Mouse (Mus musculus) liver (tissue): ENCODE data around the gene Mllt6.
"Not testable (repeated sequence)": the region's sequence is repeated elsewhere in the genome, so short reads cannot be mapped to it uniquely, and the experiment has no call there.

Experiments used
- DNase-seq: peaks from one replicate; pipeline ENCODE4 v3.0.0-alpha.2; 2020; ENCODE audit warnings: mixed read lengths

Gene Mllt6

DNA sequence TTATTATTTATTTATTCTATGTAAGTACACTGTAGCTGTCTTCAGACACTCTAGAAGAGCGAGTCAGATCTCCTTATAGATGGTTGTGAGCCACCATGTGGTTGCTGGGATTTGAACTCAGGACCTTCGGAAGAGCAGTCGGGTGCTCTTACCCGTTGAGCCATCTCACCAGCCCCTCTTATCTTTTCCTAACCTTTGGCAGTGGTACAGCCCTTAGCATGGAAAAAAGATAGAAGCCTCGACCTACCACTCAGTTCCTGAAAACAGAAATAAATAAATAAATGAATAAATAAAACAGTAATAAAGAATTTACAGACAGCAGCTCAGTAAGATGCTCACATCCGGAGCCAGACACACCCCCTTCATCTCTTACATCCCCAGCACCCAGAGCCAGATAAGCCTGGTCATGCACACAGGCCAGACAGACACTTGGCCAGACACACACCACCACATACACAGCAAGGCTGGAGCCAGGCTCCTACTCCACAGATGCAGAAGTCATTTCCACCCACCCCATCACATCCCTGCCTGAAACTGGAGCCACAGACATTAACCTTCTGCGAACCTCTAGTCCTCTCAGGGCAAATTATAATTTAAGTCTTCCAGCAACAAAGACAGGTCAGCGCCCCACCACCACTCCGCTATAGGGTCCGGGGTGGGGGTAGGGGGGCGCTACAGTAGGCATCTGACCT lies 34.1 kb downstream of the Mllt6 start:
- no peak for DNase-seq

DNA sequence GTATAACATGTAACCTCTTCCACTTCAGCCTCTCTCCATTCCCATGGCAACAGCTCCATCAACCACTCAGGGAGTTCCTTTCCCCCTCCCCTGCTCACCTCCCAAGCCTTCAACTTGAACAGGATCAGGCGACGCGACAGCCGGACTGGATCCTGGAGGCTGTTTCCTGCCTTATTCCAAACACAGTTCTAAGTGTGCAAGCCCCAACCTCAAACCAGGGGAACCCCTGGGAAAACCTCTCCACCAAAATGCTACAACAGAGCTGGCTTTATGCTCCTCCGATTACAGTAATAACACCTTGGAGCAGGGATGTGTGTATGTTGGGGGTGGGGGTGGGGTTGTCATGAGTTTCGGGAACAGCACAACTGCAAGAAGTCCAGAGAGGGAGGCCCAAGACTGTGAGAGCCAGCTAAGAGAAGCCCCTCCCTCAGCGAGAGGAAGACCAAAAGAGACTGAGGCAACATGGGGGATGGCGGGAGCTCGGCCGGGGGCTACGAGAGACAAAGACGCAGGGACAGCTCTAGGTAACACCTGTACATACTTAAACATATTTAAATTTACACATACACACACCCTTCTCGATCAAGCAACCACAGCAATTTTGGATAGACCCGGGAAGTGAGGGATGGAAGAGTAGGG lies 34.8 kb downstream of the Mllt6 start:
- DNase-seq, result no peak

DNA sequence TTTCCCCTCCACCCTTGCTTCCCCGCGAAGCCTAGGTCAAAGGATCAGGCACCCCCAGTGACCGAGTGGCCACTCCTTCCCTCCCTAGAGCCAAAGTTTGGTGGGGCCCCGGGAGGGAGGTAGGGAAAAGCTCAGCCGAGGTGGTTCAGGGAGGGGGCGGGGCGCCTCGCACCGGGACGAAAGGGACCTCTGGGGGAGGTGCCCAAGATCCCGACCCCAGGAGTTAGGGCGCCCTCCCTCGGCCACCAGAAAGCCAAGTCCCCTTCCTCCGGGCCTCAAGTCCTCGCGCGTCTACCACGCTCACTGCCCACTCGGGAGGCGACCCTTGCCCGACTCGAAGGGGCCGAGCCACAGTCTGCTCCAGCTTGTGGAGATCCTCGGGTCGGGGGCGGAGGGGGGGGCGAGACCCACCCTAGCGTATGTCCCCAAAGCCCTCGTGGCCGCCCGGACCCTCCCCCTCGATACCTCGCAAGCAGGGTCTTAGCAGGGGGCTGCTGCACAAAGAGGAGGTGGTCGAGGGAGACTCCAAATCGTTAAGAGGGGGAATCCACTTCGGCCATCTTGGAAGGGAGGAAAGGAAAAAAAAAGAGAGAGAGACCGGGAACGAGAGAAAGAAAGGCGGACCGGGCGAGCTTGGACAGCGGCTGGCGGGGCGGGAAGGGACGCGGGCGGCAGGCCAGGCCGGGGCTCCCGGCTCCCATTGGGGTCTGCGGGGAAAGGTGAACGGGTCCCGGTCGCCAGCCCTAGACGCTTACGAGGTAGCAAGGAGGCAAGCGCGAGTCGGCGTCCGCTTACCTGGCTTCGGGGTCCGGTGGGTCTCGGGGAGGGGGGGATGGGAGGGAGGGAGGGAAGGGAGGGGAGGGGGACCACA lies 35.8 kb downstream of the Mllt6 start:
- peak; percentile 75 for DNase-seq

DNA sequence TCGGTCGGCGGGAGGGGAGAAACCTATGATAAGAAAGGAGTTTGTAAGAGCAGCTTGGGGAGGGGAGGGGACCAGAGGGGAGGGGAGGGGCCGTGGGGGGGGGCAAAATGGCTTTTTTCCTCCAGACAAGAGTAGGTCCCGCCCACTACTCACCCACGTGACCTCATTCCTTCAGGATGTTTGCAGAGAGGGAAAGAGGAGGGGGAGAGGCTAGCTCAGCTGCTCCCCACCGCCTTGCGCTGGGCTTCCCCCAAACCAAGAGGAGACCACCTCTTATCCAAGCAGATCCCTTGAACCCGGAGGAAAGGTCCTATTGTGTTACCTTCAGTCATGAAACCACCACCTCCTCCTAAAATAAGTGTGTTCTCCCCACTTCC lies 36.4 kb downstream of the Mllt6 start:
- DNase-seq, result peak; percentile 81

DNA sequence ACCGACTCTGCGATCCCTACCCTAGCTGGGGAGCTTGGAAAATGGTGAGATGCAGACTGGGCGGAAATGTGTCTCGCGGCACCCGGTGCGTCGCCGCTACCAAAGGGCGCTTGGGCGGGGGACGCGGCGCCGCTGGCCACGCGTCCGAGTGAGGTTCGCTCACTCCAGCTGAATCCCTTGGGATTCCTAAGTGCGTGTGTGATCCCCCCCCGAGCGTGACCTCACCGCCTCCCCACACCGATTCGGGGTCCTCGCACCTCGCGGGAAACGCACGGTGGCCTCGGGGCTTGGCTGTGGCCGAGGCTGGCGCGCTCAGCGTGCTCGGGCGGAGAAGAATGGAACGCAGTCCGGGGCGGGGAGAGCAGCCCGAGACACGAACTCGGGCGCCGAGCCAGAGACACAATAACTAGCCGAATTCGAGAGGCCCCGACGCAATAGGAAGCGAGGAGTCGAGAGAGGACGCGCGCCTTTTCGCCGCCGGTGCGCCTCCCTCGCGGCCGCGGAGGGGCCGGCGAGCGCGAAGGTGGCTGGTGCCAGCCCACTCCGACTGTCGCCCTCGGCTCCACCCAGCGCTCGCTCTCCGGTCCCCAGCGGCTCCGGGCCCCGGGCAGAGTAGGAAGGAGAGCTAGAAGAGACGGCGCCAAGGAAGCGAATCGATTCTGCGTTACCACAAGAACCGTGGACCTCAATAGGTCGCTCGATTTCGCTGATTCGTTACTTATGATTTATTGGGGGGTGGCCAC lies 37.0 kb downstream of the Mllt6 start, which contains the start of gene Pcgf2:
TSS of gene Pcgf2 (minus strand) at position 495 of the 743 bp plus-strand sequence.
- DNase-seq, result peak; percentile 44

DNA sequence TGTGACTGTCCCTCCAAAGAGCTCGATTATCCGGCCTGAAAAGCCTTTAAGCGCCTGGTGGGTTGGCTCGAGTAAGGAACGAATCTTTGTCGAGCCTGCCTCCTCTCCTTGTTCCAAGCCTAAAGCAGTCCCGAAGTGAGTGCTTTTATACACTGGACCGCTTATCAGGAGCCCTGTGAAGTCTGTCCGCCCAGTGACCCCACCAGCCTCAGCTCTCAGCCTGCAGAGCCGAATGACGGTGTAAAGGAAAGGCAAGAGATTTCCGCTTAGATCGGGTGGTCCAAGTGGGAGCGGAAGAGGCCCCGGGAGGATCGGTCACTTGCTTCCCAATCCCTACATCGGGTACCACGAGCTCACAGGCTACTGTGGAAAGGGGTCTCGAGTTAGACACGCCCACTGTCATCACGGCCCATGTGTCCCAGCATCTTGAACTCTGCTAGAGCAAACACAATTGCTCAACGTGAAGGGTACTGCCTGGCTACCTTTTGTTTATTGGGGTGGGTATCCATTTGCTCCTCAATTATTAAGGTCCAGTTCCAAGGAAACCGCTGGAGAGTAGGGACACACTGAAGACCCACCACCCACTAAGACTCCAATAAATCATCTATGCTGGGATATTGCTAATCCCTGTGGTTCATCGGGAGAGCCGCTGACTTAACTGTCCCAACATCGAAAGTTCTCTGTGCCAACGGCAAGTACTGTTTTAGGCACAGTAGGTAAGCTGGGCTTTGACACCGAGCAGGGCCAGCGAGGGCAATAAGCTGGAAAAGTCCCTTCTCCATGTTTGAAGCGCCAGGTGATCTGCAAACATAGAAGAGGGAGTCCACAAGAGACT lies 37.7 kb downstream of the Mllt6 start:
- DNase-seq, result peak; percentile 31

DNA sequence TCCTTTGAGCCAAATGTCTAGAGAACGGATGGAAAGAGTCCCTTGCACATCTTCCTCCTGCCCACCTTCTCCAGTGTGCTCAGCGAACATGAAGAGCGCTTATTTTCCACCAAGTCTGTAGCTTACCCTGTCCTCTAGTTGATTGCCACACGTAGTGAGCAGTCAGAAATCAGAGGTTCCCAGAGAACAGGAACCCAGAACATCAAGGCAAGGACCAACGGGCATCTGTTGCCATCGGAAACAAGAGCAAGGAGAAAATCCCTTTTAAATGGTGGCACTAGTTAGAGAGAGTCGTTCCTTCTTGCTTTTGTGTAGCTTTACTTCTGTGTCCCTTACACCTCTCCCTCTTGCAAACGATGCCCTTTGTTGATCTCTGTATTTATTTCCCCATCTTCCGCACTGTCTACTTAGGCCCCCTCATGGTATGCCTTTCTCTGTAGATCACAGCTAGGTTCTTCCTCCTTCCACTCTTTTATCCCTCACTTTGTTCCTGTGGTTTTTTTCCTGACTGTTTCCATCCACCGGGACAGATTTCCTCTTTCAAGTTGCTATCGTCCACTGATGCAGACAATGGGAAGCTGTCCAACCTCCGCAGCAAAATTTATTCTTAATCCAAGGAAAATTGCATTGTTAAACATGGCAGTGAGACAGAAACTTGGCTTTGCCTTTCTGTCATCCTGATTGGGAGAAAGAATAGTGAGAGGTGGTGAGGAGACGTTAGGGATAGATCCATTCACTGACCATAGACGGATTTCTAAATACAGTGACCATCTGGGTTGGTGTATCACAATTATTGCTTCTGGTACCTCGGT lies 38.6 kb downstream of the Mllt6 start:
- no peak for DNase-seq

DNA sequence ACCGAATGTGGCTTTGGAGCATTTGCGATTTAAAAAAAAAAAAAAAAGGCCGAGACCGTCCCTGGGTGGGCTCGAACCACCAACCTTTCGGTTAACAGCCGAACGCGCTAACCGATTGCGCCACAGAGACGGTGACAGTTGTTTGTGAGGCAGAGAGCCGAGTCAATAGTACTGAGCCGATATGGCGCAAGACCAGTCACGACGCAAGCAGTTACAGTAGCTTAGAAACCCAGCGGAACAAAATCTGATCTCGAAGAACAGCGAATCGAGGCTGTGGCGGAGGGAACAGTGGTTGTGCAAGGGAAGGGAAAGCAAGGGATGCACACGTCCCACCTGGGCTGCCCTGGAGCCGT lies 39.2 kb downstream of the Mllt6 start:
- DNase-seq, result peak; percentile 83

DNA sequence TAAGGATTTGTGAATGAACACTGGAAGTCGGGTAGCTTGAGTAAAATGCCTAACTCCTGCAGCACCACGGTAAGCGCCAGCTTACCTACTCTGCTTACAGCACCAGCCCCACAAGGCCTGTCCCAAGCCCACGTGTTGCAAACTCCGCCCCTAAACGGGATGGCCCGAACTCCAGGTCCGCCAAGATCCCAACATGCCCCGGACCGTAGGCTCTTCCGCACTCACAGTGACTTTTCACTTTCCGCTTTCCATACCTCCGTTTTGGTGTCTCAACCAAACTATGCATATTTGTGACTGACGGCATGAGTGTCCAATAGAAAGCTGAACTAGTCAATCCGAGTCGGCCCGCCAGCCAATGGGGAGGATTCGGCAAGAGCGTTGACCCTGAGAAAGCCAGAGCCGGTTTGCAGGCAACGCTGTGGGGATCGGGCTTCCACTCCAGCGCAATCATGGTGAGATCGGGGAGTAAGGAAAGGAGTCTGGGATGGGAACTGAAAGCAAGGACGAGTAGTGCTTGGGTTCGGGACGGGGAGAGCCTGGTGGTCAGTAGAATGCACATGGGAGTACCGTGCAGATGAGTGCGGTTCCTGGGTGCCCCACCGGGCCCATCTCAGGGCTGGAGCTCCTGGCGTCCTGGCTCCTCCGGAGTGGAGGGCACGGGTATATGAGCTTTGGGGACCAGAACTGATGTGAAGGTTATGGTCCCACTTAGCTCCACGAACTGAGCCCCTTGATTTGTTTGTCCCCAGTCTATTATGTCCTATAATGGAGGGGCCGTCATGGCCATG lies 40.0 kb downstream of the Mllt6 start, which contains the start of gene Psmb3:
TSS of gene Psmb3 (plus strand) at position 361 of the 788 bp plus-strand sequence.
- peak; percentile 96 for DNase-seq

DNA sequence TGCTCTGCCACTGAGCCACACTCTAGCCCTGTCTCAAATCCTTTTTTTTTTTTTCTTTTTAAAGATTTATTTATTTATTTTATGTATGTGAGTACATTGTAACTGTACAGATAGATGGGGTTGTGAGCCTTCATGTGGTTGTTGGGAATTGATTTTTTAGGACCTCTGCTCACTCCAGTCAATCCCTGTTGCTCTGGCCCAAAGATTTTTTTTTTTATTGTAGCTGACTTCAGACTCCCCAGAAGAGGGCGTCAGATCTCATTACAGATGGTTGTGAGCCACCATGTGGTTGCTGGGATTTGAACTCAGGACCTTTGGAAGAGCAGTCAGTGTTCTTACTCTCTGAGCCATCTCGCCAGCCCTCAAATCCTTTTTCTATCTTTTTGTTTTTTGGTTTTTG lies 46.9 kb downstream of the Mllt6 start:
- DNase-seq, result not testable (repeated sequence)

DNA sequence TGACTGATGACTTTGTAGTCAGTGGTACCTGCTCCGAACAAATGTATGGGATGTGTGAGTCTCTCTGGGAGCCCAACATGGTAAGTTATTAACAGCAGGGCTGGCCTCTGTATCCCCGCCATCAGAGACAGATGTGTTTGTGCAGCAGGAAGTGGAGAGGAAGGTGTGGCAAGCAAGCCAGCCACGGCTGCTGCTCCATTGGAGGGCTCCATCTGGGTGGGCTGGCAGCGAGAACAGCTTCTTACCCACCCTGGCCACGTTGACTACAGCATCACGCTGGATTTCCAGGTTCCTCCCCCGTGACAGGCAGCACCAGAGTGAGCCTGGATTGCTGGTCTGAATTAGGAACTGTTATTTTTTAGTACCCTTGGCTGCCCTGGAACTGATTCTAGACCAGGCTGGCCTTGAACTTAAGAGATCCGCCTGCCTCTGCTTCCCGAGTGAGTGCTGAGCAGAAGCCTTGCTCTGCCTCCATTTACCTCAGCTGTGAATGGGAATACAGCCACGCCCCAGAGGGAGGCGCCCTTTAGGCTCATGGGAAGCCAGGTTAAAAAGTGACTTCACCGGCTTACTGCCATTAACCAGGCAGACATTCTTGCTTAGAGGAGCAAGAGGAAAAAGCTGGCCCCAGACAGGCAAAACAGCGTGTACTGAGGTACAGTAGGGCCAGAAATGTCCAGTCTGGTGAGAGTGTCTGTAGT lies 48.1 kb downstream of the Mllt6 start:
- no peak for DNase-seq

DNA sequence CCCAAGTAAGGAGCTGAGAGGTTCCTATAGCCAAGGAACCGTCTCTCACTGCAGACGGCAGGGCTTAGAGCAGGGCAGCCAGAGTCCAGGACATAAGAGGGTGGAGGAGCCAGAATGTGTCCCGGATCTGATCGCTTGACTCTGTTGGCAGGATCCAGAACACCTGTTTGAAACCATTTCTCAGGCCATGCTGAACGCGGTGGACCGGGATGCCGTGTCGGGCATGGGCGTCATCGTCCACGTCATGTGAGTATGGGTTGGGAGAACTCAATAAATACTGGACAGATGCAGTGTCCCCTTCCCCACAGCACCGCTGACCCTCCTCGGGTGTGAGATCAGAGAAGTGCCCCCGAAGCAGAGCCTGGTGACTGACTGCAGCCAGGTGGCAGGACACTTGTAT lies 49.1 kb downstream of the Mllt6 start:
- no peak for DNase-seq

DNA sequence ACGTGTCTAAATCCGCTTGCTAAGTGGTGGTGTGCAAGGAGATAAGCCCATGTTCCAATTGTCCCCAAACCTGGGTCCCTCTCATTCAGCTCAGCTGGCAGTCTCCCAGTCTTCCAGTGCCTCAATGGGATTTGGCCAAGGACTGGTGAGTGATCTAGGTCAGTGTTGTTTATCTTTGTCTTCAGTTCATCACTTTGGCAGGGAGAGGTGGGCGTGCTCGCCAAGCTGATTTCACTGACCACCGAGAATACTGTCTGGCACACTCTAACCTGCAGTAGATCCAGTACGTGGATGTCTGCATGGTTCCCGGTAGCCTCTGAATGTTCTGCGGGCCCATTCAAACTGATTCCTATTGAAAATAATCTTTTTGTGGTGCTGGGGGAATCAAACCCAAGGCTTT lies 50.7 kb downstream of the Mllt6 start:
- no peak for DNase-seq

DNA sequence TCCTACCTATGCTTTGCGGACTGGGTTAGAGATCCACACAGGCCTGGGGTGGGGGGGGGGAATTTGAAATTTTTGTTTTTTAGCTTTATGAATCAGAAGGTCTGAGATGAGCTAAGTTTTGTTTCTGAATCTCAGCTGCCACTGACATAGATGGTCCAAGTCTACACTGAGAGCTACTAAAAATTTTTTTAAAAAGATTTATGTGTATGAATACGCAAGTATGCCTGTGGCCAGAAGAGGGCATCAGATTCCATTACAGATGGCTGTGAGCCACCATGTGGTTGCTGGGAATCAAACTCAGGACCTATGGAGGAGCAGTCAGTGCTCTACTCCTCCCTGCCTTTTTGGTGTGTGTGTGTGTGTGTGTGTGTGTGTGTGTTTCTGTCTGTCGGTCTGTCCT lies 51.1 kb downstream of the Mllt6 start:
- DNase-seq, result no peak

DNA sequence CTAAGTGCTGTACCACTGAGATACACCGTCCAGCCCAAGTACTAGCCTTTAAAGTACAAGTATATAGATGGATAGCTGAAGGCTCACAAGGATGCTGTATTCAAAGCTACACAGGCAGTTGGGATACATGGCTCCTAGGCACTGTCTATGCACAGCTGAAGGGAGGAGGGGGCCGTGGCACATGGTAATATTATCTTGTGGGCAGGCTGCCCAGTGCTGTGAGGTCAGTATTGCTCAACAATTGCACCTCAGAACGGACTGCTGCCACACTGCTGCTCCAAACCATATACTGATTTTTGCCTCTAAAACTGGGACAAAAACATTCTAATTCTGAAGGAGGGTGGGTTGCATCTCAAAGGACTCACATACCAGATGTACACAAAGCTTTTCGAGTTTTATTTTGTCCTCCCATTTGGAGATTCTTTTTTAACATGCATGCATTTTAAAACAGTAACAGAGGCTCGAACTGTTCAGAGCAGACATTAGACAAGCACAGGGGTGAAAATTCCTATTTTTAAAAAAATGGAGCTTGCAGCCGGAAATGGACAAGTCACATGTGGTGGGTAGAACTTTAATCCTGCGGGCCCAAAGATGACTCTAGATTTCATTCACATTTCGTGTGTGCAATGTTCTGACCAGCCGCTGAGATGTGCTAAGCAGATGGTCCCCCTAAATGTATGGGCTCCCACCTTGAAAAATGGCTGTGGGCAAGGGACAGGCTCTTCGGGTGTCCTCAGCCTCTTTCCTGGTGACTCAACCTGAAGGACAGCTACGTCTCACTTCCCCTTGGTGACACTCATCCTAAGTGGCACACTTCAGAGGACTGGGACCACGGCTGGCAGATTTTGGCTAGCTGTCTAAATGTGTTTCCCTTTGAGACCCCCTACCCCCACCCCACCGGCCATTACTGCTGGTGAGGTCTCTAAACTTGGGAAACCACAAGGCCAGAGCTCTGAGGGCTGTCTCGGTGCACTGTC lies 51.9 kb downstream of the Mllt6 start:
- DNase-seq, result no peak

DNA sequence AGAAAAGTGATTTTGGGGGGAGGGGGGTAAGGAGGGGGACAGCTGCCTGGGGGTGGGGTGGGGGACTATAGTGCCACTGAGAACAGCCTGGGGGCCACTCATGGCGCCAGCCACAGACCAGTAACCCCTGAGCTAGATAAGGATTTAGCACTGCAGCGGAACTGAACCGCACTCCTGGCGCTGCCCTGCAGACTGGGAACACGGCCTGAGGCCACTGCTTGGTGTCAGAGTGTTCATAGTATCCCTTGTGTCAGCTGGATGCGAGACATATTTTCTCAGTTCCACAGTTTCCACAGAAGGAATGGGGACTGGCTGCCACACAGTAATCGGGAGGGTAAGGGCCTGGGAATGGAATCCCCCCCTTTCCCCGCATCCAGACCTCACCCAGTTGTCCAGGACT lies 52.8 kb downstream of the Mllt6 start:
- no peak for DNase-seq

DNA sequence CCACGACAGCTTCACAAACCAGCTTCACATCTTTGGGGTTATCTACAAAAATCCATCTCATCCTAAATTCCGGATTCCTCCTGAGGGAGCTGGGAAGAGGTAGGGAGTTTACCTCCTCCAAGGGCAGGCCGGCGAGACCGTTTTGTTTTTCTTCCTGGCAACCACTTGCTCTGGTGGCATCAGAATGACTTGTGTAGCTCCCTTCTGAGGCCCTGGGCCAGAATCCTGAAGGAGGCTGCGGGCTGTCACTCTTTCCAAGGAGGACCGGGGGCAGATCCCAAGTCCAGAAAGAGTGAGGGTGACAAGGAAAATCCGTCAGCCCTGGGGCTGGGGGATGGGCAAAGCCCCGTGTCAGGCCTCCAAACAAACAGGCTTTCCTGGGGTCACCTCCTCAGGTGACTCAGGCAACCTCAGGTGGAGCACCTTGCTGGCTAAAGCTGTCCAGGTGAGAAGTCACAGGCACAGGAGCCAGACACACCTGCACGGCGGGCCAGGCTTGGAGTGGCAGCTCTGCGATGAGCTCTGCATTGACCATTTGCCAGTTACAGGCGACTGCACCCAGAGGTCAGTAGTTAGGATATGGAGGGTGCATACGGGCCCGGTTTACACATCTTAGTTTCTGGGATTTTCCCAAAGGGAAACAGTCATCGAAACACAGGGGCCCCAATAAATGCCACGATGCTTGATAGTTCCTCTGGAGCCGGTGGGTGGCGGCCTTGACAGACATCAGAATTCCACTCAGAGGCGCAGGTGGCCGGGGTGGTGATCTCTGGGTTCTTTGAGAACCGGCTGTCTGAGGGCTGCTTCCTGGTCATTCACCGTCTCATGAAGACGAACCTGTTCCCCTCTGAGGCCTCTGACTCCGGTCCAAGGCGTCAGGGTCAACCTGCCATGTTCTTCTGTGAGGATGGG lies 54.4 kb downstream of the Mllt6 start:
- DNase-seq, result no peak
